Mouse (Mus musculus) hindbrain, embryonic 14.5 days (tissue): ENCODE measurements around the gene Eral1. TPM values are rescaled to one million over a fixed set of nuclear protein-coding genes. Genes with fewer than 3 reads are reported as not detected.

Source experiments
- ATAC-seq: fragments of 200-750 bp; cut with Nextera tagmentation; 2 replicates; pipeline ENCODE4 v1.8.0; 2017; ENCODE audit warnings: moderate number of reproducible peaks, mild to moderate bottlenecking, moderate TSS enrichment, moderate library complexity; ENCODE audit not compliant: low FRiP score
- DNase-seq: peaks from one replicate; pipeline ENCODE4 v3.0.0-alpha.2; 2015; ENCODE audit warnings: low spot score
- H3K27ac ChIP-seq: fragments of 300-500 bp; sonication (generic); 2 replicates; pipeline ENCODE4 v1.5.1; 2014; ENCODE audit warnings: mild to moderate bottlenecking, moderate library complexity
- H3K27me3 ChIP-seq: fragments of 300-500 bp; sonication (generic); 2 replicates; pipeline ENCODE4 v1.6.1; 2014; ENCODE audit warnings: mild to moderate bottlenecking, low read length, mixed read lengths; ENCODE audit not compliant: control insufficient read depth, insufficient read depth
- H3K36me3 ChIP-seq: fragments of 300-500 bp; sonication (generic); replicated peaks from 2 replicates; pipeline ENCODE4 v1.6.1; 2014; ENCODE audit not compliant: control insufficient read depth, insufficient read depth
- H3K4me1 ChIP-seq: fragments of 300-500 bp; sonication (generic); replicated peaks from 2 replicates; pipeline ENCODE4 v1.6.1; 2014; ENCODE audit warnings: antibody characterized with exemption, low read length, mixed read lengths; ENCODE audit not compliant: control insufficient read depth, insufficient read depth
- H3K4me2 ChIP-seq: fragments of 300-500 bp; sonication (generic); replicated peaks from 2 replicates; pipeline ENCODE4 v1.6.1; 2014; ENCODE audit warnings: mild to moderate bottlenecking, moderate library complexity
- H3K4me3 ChIP-seq: fragments of 300-500 bp; sonication (generic); replicated peaks from 2 replicates; pipeline ENCODE4 v1.5.1; 2014; ENCODE audit warnings: mild to moderate bottlenecking, low read length
- H3K9ac ChIP-seq: fragments of 300-500 bp; sonication (generic); 2 replicates; pipeline ENCODE4 v1.6.1; 2014
- H3K9me3 ChIP-seq: fragments of 300-500 bp; sonication (generic); 2 replicates; pipeline ENCODE4 v1.6.1; 2016; ENCODE audit warnings: low read length; ENCODE audit not compliant: control insufficient read depth
- WGBS: fragments of 180-500 bp; shearing (Covaris S2); extraction: QIAGEN DNeasy Blood & Tissue Kit; methylation state at CpG from one replicate; pipeline ENCODE4 v1.1.7; 2014; 5-methylcytosine and 5-hydroxymethylcytosine counted together
- polyA plus RNA-seq: library from polyadenylated mRNA; unstranded; fragments of >200 nt; fragmentation: Nextera tagmentation; extraction: Ambion mirVana; gene quantifications from 2 replicates; pipeline ENCODE4 v1.2.1, GENCODE M21; 2014

Eral1 gene
- polyA plus RNA-seq = 30.3 and 32.6 TPM in 2 replicates

GRCm38 (mm10) chr11:78079961-78080921 is at the start of gene Eral1:
Eral1 (minus strand) TSS chr11:78080383.
- DNase-seq = peak; percentile 93
- Histone ChIP-seq H3K4me2 (peak within 1 kb of the TSS; percentile 71), H3K27me3 (0 out of 2 replicates have a peak, but pooled peaks cover 3% of the 10 kb centered on the region), H3K9ac (peak within 1 kb of the TSS; percentile 74), H3K4me3 (peak within 1 kb of the TSS; percentile 67), H3K9me3 (no peaks in the 10 kb centered on the region), H3K4me1 (peaks cover 4% of the 10 kb centered on the region), H3K36me3 (peaks cover 23% of the 10 kb centered on the region), H3K27ac (peak within 1 kb of the TSS; percentile 85)
- peak; percentile 93 for ATAC-seq
- 1% methylated on average over 42 of the region's 42 CpGs for WGBS

- H3K4me2 ChIP-seq = no peak overlapping the region
- H3K27me3 ChIP-seq = no peaks in the 10 kb centered on the region
- no peak overlapping the region for H3K4me3 ChIP-seq
- H3K36me3 ChIP-seq = no peaks in the 10 kb centered on the region
- H3K27ac ChIP-seq = no peak overlapping the region
- H3K9me3 ChIP-seq = no peaks in the 10 kb centered on the region
- no peak overlapping the region for H3K9ac ChIP-seq
- 67% methylated on average over 8 of the region's 8 CpGs for WGBS
- ATAC-seq = no peak
- no peak for DNase-seq
- H3K4me1 ChIP-seq = no peaks in the 10 kb centered on the region; the same call in 1 of the 2 replicates
Observed at GRCm38 (mm10) chr11:78129458-78129857, 49.3 kb upstream of the Eral1 start.

GRCm38 (mm10) chr11:78126739-78127138 is 46.6 kb upstream of the Eral1 start:
- WGBS = 92% methylated on average over 4 of the region's 4 CpGs
- H3K4me1 ChIP-seq = peaks cover under 1% of the 10 kb centered on the region; the same call in 1 of the 2 replicates

GRCm38 (mm10) chr11:78125691-78126090 is 45.5 kb upstream of the Eral1 start:
- ATAC-seq (no peak), DNase-seq (no peak)
- WGBS = 66% methylated on average over 6 of the region's 6 CpGs
- Histone ChIP-seq H3K4me2 (no peak overlapping the region), H3K4me3 (no peak overlapping the region), H3K27me3 (no peaks in the 10 kb centered on the region), H3K36me3 (no peaks in the 10 kb centered on the region), H3K9me3 (no peaks in the 10 kb centered on the region), H3K4me1 (peaks cover 11% of the 10 kb centered on the region), H3K9ac (no peak overlapping the region), H3K27ac (no peak overlapping the region)

More at GRCm38 (mm10) chr11:78126739-78127138, 46.6 kb upstream of the Eral1 start:
- Histone ChIP-seq H3K9me3 (no peaks in the 10 kb centered on the region), H3K9ac (no peak overlapping the region), H3K27me3 (no peaks in the 10 kb centered on the region), H3K4me2 (no peak overlapping the region), H3K4me3 (no peak overlapping the region), H3K27ac (no peak overlapping the region), H3K36me3 (no peaks in the 10 kb centered on the region)
- ATAC-seq (no peak), DNase-seq (no peak)

- Histone ChIP-seq H3K27me3 (no peaks in the 10 kb centered on the region), H3K4me2 (no peak overlapping the region), H3K36me3 (no peaks in the 10 kb centered on the region), H3K4me3 (no peak overlapping the region), H3K9ac (no peak overlapping the region), H3K4me1 (peaks cover 22% of the 10 kb centered on the region), H3K27ac (no peak overlapping the region), H3K9me3 (no peaks in the 10 kb centered on the region)
- DNase-seq (no peak), ATAC-seq (no peak)
Observed at GRCm38 (mm10) chr11:78123782-78124181, 43.6 kb upstream of the Eral1 start.

- H3K27me3 ChIP-seq = no peaks in the 10 kb centered on the region
- H3K9me3 ChIP-seq = no peaks in the 10 kb centered on the region
- no peak for DNase-seq
- H3K9ac ChIP-seq = no peak overlapping the region
- no peaks in the 10 kb centered on the region for H3K36me3 ChIP-seq
- H3K4me1 ChIP-seq = peaks cover 32% of the 10 kb centered on the region
- no peak overlapping the region for H3K4me3 ChIP-seq
- ATAC-seq = no peak
- WGBS = 88% methylated on average over 4 of the region's 4 CpGs
- no peak overlapping the region for H3K4me2 ChIP-seq
- no peak overlapping the region for H3K27ac ChIP-seq
Observed at GRCm38 (mm10) chr11:78122815-78123214, 42.6 kb upstream of the Eral1 start.

GRCm38 (mm10) chr11:78121176-78121575 is 41.0 kb upstream of the Eral1 start:
- H3K4me1 ChIP-seq = peaks cover 44% of the 10 kb centered on the region
- H3K27ac ChIP-seq = no peak overlapping the region
- 22% methylated on average over 5 of the region's 5 CpGs for whole genome bisulfite sequencing
- DNase-seq (no peak), ATAC-seq (no peak)
- H3K9me3 ChIP-seq = no peaks in the 10 kb centered on the region
- H3K36me3 ChIP-seq = no peaks in the 10 kb centered on the region
- no peak overlapping the region for H3K9ac ChIP-seq
- H3K4me2 ChIP-seq = no peak overlapping the region
- H3K27me3 ChIP-seq = no peaks in the 10 kb centered on the region
- H3K4me3 ChIP-seq = no peak overlapping the region

GRCm38 (mm10) chr11:78119898-78120297 is 39.7 kb upstream of the Eral1 start:
- H3K27ac ChIP-seq = no peak overlapping the region
- no peaks in the 10 kb centered on the region for H3K27me3 ChIP-seq
- H3K36me3 ChIP-seq = no peaks in the 10 kb centered on the region
- H3K9ac ChIP-seq = no peak overlapping the region
- peaks cover 44% of the 10 kb centered on the region for H3K4me1 ChIP-seq
- no peak overlapping the region for H3K4me3 ChIP-seq
- DNase-seq = no peak
- no peak for ATAC-seq
- no peak overlapping the region for H3K4me2 ChIP-seq
- no peaks in the 10 kb centered on the region for H3K9me3 ChIP-seq
- WGBS = 84% methylated on average over 8 of the region's 8 CpGs

GRCm38 (mm10) chr11:78118467-78118866 is 38.3 kb upstream of the Eral1 start:
- H3K4me3 ChIP-seq = no peak overlapping the region
- no peak overlapping the region for H3K4me2 ChIP-seq
- no peaks in the 10 kb centered on the region for H3K36me3 ChIP-seq
- ATAC-seq (no peak), DNase-seq (no peak)
- H3K9ac ChIP-seq = no peak overlapping the region
- no peak overlapping the region for H3K27ac ChIP-seq
- H3K4me1 ChIP-seq = peaks cover 58% of the 10 kb centered on the region
- H3K9me3 ChIP-seq = no peaks in the 10 kb centered on the region
- no peaks in the 10 kb centered on the region for H3K27me3 ChIP-seq
